Mouse (Mus musculus): ENCODE data around the gene Alyref. TPM values are rescaled to one million over a fixed set of nuclear protein-coding genes. Genes with fewer than 3 reads are reported as not detected.

Alyref gene
- polyA plus RNA-seq, 1 experiment: 588 TPM

DNA sequence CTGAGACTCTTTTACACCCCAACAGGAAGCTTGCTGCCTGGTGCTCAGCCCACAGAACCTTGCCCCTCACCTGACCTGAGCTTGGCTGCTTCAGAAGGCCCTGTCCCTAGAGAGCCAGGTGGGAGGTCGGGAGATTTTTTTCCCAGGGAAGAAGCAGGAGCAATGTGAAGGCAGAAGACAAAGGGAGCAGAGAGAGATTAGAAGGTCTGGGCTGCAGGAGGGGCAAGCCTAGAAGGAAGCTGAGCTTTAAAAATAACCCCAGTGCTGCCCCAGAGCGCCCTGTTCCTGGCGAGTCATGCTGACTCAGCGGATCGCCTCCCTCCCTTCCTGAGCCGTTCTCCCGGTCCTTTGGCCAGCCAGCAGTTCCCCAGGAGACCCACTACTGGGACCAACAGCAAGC, 31.7 kb upstream of the Alyref start:
- TF ChIP-seq GATA1 (IDR thresholded peaks at IDR 0.05; ENCODE audit: low read length): no peak

DNA sequence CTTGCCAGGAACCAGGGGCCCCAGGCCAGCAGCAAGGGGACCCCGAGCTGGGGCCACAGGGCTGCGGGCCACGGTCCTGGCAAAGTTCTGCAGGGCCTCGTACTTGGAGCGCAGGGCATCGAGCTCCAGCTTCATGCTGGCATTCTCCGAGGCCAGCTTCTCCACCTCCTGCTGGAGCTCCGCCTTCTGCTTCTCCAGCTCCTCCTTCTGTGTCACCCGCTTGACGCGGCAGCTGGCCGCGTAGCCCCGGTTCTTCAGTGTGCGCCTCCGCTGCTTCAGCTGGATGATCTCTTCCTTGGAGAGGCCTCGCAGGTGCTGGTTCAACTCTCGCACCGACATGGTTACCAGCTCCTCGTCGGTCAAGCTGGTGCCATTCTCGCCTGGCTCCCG, 31.2 kb upstream of the Alyref start:
- TF ChIP-seq GATA1 (IDR thresholded peaks at IDR 0.05; ENCODE audit: low read length): no peak

DNA sequence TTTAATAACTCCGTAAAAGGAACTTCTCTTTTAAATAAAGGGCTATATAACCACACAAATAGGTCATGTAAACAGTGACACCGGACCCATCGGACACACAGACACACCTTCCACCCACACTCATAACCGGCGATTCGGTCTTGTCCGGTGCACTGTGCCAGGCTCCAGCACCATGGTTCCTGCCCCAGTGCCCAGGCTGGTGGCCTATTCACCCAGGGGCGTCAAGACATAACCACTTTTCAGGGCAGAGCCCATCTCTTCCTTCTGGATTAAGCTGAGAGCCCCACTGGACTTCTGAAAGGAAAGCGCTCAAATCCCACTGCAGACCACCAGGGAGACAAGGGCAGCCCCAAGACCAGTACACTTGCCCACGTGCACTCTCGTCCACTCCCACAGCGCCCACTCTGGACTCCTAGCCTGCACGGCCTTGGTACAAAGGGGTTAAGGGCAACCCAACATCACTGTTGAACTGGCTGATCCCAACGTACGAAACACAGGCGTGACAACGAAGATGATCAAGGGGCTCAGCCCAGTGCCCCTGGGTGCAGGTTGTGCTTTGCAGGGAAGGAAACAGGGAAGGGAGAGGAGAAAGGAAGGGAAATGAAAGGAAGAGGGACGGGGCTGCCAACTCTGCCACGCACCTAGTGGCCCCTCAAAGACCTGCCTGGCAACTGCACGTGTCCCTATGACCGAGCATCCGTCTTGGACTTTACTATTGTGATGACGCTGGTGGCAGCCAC, 30.6 kb upstream of the Alyref start:
- TF ChIP-seq GATA1 (IDR thresholded peaks at IDR 0.05; ENCODE audit: low read length): no peak

DNA sequence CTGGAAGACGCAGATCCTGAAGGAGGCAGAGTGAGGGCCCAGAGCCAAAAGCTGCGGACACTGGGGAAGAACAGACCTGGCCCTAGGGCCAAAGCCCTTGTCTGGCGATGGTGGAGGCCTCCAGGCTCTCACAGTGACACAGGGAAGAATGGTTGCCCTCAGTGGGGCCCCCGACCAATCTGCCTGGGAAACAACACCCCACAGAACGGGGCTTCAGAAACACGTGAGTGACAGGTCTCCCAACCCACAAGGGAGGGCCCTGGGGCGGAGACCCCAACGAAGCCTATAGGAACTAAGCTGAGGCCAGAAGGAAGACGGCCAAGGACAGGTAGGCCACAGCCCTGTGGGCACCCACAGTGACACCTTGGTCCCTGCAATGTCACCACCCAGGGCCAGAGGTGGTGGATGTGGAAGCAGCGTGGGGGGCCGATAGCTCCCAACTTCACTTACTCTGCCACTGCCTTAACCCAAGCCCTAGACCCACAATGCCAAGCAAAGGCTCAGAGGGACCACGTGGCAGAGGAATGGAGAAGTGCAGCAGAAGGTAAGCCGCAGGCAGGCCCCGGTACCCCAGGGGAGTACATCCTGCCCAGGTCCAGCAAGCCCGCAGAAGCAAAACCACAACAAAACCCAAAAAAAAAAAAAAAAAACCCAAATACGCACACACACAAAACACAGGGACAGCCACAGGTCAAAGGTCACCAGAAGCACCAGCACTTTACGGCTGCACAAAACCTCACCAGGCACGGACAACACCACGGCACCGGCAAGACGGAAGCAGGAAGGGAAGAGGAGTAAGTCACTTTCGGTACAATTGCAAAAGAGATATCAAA, 29.5 kb upstream of the Alyref start:
- TF ChIP-seq GATA1 (IDR thresholded peaks at IDR 0.05; ENCODE audit: low read length): no peak

DNA sequence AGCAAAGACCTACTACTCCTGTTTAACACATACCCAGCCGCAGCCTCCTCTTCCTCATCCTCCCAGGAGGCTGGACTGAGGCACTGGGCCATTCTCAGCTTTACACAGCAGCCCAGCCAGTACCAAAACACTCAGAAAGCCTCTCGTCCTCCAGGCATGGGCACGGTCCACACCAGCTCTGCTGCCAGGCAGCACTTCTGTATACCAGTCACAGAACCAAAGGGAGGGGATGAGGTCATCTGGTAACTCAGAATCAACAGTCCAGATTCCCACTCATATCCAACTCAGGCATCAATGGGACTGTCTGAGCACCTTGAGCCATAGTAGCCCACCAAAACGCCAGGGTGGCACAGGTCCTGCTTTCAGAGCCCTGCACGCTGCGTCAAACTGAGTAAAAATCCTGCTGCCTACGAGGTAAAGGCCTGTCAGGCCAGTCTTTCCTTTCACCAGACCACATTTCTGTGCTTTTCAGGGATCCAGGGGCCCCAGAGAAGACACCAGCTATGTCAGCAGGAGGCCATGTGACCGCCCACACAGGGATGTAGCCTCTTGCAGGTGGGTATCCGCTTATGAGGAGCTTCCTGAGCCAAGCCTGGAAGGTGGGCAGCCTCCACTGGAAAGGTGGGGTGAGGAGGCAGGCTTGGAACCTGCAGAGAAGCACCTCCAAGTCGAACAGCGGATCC, 28.8 kb upstream of the Alyref start:
- no peak for TF ChIP-seq GATA1 (IDR thresholded peaks at IDR 0.05; ENCODE audit: low read length)

DNA sequence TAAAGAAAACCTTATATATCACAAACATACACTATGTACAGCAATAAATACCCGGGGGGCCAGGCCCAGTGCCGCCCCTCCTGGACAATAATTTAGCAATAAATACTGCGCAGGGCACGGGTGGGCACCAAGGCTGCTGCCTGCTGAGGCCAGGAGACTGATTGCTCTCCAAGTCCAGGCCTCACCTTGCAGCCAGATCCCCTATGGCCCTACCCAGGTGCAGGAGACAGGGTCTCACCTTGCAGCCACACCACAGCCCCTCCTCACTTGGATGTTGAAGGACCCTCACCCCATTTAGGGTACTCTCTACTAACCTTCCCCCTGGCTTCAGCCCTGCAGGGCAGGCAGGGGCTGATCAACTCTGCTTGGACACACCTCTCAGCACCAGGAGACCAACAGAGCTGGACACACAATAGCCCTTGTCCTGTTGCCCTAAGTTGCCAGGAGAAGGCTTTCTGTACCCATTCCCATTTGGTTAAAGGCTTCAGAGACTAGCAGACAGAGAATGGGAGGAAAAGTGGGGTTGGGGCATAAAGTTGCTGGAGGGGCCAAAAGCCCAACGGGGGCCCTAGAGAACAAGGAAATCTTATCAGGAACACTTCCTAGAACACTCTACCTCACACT, 27.1 kb upstream of the Alyref start, which contains the start of gene Sirt7:
Sirt7 (minus strand) TSS at position 89 of the 624 bp plus-strand sequence.
- TF ChIP-seq GATA1 (IDR thresholded peaks at IDR 0.05; ENCODE audit: low read length): no peak

DNA sequence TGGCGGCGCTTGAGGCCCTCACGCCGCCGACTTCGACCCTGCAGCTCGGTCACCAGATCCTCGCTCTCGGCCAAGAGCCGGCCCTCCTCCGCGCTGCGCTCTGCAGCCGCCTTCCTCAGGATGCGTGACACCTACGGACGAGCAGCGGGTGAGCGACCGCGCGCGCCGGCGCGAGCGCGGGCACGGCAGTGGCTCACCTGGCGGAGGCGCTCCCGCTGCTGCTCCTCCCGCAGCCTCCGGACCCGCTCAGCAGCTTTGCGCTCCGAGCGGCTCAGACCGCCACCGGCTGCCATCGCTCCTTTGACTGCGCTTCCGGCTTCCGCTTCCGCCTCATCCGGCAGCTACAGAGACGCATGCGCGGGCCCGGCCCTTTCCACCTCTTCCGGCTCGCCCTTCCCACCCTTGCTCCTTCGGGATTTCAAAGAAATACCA, 26.5 kb upstream of the Alyref start:
- no peak for TF ChIP-seq GATA1 (IDR thresholded peaks at IDR 0.05; ENCODE audit: low read length)

DNA sequence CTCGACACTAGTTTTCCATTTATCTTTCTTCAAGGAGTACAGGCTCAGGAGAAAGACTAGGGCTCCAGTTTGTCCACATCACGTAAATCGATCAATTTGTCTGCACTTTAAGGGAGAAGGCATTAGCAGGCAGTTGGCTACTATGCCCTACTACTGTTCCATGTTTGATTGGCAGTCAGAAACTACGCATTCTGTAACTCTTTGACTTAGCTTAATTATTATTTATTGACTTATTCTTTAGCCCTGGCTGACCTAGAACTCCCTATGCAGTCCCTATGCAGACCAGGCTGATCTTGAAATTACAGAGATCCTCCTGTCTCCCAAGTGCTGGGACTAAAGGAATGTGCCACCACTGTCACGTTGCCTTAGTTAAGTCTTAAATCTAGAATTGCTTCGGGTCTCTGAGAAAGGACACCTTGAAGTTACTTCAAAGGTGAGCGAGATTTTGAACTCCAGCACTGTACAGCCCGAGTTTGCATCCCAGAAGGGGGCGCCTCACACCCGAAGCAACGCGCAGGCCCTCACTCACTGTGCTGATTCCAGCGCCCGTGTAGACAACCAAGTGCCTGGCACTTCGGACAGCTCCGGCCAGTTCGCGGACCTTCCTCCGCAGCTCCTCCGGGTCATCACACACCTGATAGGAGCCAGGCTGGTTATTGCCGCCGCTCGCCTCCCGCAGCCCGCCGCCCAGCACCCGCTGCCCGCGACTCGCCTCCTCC, 26.0 kb upstream of the Alyref start:
- no peak for TF ChIP-seq GATA1 (IDR thresholded peaks at IDR 0.05; ENCODE audit: low read length)

DNA sequence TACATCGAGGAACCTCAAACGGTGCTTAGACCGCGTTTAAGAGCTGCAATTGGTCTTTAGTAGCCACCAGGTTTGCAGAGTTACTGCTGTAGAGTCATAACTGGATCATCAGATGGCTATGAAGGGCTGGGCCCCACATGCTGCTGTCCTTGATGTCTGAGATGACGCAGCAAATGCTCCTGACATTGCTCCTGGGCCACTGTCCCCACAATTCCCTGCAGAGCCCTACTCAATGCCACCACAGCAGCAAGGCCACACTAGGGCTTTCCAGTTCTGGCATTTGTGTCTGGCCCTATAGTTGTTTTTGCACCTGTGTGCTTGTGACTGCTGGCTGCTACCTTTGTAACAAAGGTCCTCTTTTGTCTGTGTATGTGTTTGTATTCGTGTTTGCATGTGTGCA, 24.6 kb upstream of the Alyref start:
- TF ChIP-seq GATA1 (IDR thresholded peaks at IDR 0.05; ENCODE audit: low read length): no peak

DNA sequence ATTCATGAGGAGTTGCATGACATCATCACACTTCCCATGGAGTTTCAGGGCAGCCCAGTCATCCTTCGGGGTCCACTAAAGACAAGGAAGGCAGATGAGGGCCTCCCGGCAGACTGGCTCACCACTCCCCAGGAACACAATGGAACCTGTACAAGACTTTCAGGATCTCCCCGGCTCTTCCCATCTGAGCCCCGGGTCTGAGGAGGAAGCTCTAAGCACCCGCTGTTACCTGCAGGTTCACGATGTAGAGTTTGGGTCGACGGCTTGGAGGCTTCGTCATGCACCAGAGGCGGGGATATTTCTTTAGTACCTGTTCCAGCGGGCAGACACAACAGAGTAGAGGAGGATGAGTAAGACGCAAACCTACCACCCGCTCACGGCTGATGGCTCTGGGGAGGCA, 22.0 kb upstream of the Alyref start:
- TF ChIP-seq GATA1 (IDR thresholded peaks at IDR 0.05; ENCODE audit: low read length): no peak

DNA sequence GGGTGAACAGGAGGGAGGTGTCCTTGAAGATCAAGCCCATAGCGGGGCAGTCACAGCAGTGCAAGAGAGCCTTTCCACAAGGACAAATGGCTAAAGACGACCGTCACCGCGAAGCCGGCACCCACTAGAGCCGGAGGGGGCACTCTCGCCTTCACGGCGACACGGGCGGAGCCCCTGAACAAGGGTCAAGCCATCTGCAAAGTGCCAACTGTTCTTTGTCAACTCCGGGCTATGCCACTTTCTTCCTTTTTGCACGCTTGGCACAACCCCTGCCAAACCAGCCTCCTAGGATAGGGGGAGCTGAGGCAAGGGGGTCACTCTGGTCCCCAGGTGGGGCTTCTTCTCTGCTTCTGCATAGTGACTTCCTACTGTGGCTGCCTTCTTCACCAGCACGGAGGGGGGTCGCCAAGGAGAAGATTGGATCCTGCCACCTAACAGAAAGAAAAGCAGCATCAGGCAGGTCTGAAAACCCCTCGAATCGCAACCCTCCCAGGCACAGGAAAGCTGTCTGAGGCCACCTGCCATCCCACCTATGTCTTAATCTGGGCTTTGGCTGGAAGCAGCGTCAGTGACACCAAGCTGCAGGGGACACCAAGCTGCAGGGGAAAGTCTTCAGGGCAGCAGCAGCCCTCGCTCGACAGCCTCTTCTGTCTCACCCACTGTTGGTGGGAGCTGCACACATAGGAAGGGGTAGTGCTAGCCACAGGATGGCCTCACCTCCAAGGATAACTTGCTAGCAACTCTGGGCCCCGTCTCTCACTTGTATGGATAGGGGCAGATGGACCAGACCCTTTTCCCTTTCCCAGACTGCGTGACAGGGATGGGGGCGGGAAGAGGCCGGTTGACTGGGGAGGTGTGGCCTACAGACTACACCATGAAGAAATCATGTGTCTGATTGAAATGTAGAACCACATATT, 20.7 kb upstream of the Alyref start:
- no peak for TF ChIP-seq GATA1 (IDR thresholded peaks at IDR 0.05; ENCODE audit: low read length)

DNA sequence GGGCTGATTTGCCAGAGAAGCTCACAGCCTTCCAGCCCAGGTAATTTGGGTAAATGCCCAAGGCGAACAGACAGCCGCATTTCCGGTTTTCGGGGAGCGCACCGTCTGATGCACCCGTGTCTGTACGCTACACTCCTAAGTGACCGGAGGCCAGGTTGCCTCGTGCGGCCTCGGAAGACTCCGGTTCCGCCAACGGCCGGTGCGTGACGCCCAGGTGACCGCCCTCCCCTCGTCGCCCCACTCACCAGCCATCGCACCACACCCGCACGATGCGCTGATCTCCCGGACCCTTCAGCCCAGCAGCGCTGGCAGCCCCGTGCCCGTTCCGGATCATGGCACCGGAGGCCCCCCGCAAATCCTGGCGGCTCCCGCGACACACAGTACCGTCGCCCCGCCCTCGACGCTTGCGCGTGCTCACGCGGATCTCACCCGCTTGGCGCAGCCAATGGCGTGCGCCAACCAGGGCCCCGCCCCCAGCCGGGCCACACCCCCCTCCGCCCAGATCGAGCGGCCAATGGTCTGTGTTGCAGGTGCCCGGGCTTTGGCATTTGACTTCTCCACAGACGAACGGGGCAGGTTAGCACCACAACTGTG, 19.5 kb upstream of the Alyref start, which contains the start of gene Pcyt2:
Pcyt2 (minus strand) TSS at position 418 of the 594 bp plus-strand sequence.
- no peak for TF ChIP-seq GATA1 (IDR thresholded peaks at IDR 0.05; ENCODE audit: low read length)

DNA sequence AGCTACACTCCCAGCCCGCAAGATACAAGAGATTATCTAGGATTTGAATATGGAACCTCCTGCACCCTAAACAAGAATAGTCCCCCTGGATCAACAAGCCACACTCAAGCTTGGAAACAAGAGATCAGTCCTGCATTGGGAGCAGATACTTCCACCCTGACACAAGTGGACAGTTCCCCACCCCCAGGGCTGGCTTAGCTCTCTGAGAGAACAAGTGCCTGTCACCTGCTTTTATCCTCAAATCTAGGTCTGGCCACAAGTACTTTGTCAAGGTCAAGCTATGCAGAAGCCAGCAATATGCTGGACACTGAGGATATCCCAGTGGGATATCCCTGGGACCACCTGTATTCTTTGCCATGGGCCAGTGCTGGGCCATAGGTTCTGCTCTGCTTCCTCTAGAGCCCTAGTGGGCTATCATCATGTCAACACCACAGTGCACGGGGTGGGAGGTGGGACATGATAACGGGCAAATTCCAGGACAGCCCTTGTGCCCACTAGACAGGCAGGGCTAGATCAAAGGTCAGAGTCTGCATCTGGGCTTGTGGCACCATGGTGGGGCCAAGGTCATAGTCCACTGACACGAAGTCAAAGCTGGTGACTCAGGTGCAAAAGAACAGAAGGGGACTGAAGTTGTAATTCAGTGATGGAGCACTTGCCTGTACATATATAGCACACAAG, 18.6 kb upstream of the Alyref start:
- no peak for TF ChIP-seq GATA1 (IDR thresholded peaks at IDR 0.05; ENCODE audit: low read length)
